Mouse (Mus musculus): ENCODE data around the gene Lrp6.

DNA sequence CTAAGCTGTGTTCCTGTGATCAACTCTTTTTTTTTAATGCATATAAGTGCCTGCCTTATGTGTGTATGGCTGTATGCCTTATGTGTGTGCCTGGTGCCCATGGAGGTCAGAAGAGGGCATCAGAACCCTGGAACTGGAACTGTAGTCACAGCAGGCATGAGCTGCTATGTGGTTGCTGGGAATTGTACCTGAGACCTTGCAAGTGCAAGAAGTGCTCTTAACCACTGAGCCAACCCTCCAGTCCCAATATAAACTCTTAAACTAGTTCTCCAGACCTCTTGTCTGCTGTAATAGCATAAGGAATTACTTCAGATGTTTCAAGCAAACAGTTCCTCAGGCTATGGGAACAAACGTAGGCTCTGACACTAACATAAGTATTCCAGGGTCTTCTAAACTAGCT is 16.4 kb downstream of the Lrp6 start:
- TF ChIP-seq CTCF (conservative IDR thresholded peaks at IDR 0.05; ENCODE audit: insufficient read depth, insufficient read length, low read depth, low read length) (no peak), POLR2A (IDR thresholded peaks at IDR 0.05; ENCODE audit: low read depth, low read length) (no peak)

All from kidney, adult 2 months (tissue).